Mouse (Mus musculus): ENCODE data around the gene Chrne.

The Chrne gene

GRCm38 (mm10) chr11:70628431-70628830 lies 9.4 kb upstream of the Chrne start:
- DNase-seq (ENCODE audit: low read depth, low spot score) = no peak

GRCm38 (mm10) chr11:70626877-70627276 lies 7.9 kb upstream of the Chrne start:
- no peak for DNase-seq (ENCODE audit: low read depth, low spot score)

GRCm38 (mm10) chr11:70625473-70625872 lies 6.5 kb upstream of the Chrne start:
- peak; percentile 37 for DNase-seq (ENCODE audit: low read depth, low spot score)

- no peak for DNase-seq (ENCODE audit: low read depth, low spot score)
Observed at GRCm38 (mm10) chr11:70623053-70623742, 4.2 kb upstream of the Chrne start.

GRCm38 (mm10) chr11:70621972-70622814 lies 3.2 kb upstream of the Chrne start:
- DNase-seq (ENCODE audit: low read depth, low spot score) = no peak

GRCm38 (mm10) chr11:70615516-70616093 lies 3.4 kb downstream of the Chrne start, which contains the start of gene 4930544D05Rik:
Gene 4930544D05Rik (plus strand): TSS chr11:70615848.
- no peak for DNase-seq (ENCODE audit: low read depth, low spot score)

- no peak for DNase-seq (ENCODE audit: low read depth, low spot score)
Observed at GRCm38 (mm10) chr11:70615074-70615473, 3.9 kb downstream of the Chrne start.

- no peak for DNase-seq (ENCODE audit: low read depth, low spot score)
Observed at GRCm38 (mm10) chr11:70612505-70612904, 6.5 kb downstream of the Chrne start.

GRCm38 (mm10) chr11:70610752-70611151 lies 8.3 kb downstream of the Chrne start:
- no peak for DNase-seq (ENCODE audit: low read depth, low spot score)

- no peak for DNase-seq (ENCODE audit: low read depth, low spot score)
Observed at GRCm38 (mm10) chr11:70608381-70609066, 10.5 kb downstream of the Chrne start.

GRCm38 (mm10) chr11:70607611-70608010 lies 11.4 kb downstream of the Chrne start:
- DNase-seq (ENCODE audit: low read depth, low spot score) = no peak

GRCm38 (mm10) chr11:70606717-70607116 lies 12.3 kb downstream of the Chrne start:
- no peak for DNase-seq (ENCODE audit: low read depth, low spot score)

- DNase-seq (ENCODE audit: low read depth, low spot score) = peak; percentile 68
Observed at GRCm38 (mm10) chr11:70605024-70605566, 13.9 kb downstream of the Chrne start.

GRCm38 (mm10) chr11:70598451-70598953 lies 20.5 kb downstream of the Chrne start:
- DNase-seq (ENCODE audit: low read depth, low spot score) = no peak

GRCm38 (mm10) chr11:70597301-70597700 lies 21.7 kb downstream of the Chrne start:
- no peak for DNase-seq (ENCODE audit: low read depth, low spot score)

- DNase-seq (ENCODE audit: low read depth, low spot score) = no peak
Observed at GRCm38 (mm10) chr11:70596094-70596493, 22.9 kb downstream of the Chrne start.

- no peak for DNase-seq (ENCODE audit: low read depth, low spot score)
Observed at GRCm38 (mm10) chr11:70595638-70596037, 23.4 kb downstream of the Chrne start.

GRCm38 (mm10) chr11:70594253-70594989 lies 24.6 kb downstream of the Chrne start:
- DNase-seq (ENCODE audit: low read depth, low spot score) = no peak

- DNase-seq (ENCODE audit: low read depth, low spot score) = no peak
Observed at GRCm38 (mm10) chr11:70591733-70592132, 27.3 kb downstream of the Chrne start.

- no peak for DNase-seq (ENCODE audit: low read depth, low spot score)
Observed at GRCm38 (mm10) chr11:70586954-70587353, 32.1 kb downstream of the Chrne start.

GRCm38 (mm10) chr11:70586261-70586660 lies 32.8 kb downstream of the Chrne start:
- DNase-seq (ENCODE audit: low read depth, low spot score) = no peak

Measured in retina, postnatal 7 days (tissue).